Mouse (Mus musculus) olfactory bulb, adult 2 months (tissue): ENCODE data around the gene Ttll11.
A peak's percentile ranks its signal among the peaks of the same experiment; 100 is the strongest.

Experiments used
- CTCF ChIP-seq: fragments of 200-500 bp; IDR thresholded peaks from 2 replicates; pipeline ENCODE4 v1.5.1; 2012; ENCODE audit warnings: low read depth, mild to moderate bottlenecking, low read length, moderate library complexity; ENCODE audit not compliant: insufficient read depth
- POLR2A ChIP-seq: fragments of 200-500 bp; IDR thresholded peaks from 2 replicates; pipeline ENCODE4 v1.6.1; 2012; ENCODE audit warnings: mild to moderate bottlenecking, low read depth, low read length, moderate library complexity; ENCODE audit not compliant: insufficient read depth

DNA sequence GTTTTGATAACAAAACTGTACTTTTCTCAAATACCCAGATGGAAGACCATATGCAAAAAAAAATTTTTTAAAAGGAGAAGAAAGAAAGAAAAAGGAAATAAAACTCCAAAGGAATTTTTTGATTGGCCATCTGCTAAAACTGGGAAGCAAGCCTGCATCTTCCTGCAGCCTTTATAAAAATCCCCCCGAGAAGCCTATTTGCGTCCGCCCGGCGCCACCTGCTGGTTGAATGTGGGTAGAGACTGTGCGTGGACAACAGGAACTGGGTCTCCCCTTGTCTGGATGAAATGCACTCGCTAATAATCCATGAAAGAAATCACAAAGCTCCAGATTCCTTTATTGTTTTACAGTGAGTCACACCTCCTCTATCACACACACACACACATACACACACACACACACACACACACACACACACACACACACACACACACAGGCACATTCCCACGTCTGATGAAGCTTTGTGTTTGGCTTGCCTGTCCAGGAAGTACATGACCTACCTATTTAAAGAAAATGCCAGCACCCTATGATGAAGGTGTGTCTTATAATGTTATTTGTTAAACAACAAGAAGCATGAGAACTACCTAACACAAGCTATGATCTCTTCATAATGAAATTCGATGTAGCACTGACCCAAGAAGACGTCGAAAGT lies 49.1 kb downstream of the Ttll11 start:
- peak; percentile 83 for TF ChIP-seq CTCF
- no peak for TF ChIP-seq POLR2A
